Comparison of ENCODE assay signal across 9 mouse cellular contexts in the genomic region with DNA sequence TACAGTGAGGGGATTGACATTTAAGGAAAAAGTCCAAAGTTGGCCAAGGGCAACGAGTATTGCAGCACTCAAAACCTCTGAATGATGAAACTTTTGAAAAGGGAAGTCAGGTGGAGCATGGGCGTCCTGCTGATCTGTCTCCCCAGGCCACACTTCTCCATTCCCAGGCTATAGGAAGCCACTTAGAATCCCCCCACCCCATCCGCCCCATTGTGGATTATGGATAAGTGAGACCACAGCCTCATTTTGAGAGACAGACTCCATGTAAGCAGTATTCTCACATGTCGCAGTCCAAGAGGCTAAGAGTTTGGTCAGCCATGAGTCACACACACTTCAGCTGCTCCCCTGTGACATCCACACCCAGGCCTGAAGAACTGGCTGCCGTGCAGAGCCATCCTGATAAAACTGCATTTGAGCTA. TPM values are rescaled to one million over a fixed set of nuclear protein-coding genes. Genes with fewer than 3 reads are reported as not detected.
A peak's percentile ranks its signal among the peaks of the same experiment; 100 is the strongest.
DNase-seq lines count a peak whose midpoint lies in the region; ATAC-seq and TF ChIP-seq lines count a peak whose summit lies in the region.
"Had no signal": no experiment of that assay in that cellular context is flagged by ENCODE, and none has a peak within 500 bp of the region (broad histone marks: within the 10 kb centered on the region; RNA-seq: fewer than 3 reads in every experiment).

No protein-coding gene starts in this region.

- no peaks in the 10 kb centered on the region for H3K27me3 ChIP-seq in spleen, adult 2 months (ENCODE audit: control insufficient read depth, insufficient read depth, low read length)

- H3K36me3 ChIP-seq in spleen, adult 2 months (ENCODE audit: control insufficient read depth, insufficient read depth, low read length), result no peaks in the 10 kb centered on the region

- H3K4me1 ChIP-seq in spleen, adult 2 months (ENCODE audit: control insufficient read depth, insufficient read depth, insufficient read length), result peaks cover 2% of the 10 kb centered on the region; the same call in 1 of the 2 replicates
- H3K4me1 ChIP-seq in lung, adult 2 months (ENCODE audit: control insufficient read depth, insufficient read depth, low read length), result peaks cover 4% of the 10 kb centered on the region; the same call in 1 of the 2 replicates

- 45% methylated on average over 5 of the region's 5 CpGs for WGBS in spleen, adult 2 months
- 59% methylated on average over 5 of the region's 5 CpGs for WGBS in lung, adult 2 months

- peak; percentile 80 for ATAC-seq in common myeloid progenitor, adult 5-6 weeks (replicated peaks; ENCODE audit: low read depth, poor library complexity, severe bottlenecking)

- H3K4me3 ChIP-seq in spleen, adult 2 months (ENCODE audit: extremely low read depth, insufficient read depth, insufficient read length), result no peak overlapping the region
- H3K4me3 ChIP-seq in lung, adult 2 months (replicated peaks; ENCODE audit: extremely low read depth, low read depth, low read length), result no peak overlapping the region
- H3K4me3 ChIP-seq: left cerebral cortex, adult 2 months had no signal

- no peak for TF ChIP-seq POLR2A in spleen, adult 2 months (IDR thresholded peaks at IDR 0.05; ENCODE audit: low read depth, low read length)
- no peak for TF ChIP-seq POLR2A in lung, adult 2 months (IDR thresholded peaks at IDR 0.05; ENCODE audit: borderline replicate concordance, extremely low read depth, low read depth, low read length)

- DNase-seq in spleen, adult 2 months (ENCODE audit: low read depth in 1 of 2, low spot score in 2 of 2), result no peak
- DNase-seq in spleen, postnatal 10 days (ENCODE audit: low spot score in 2 of 2), result no peak
- peak; percentile 31 for DNase-seq in lung, adult 2 months
- peak; percentile 19 for DNase-seq in urinary bladder, postnatal 25 days (ENCODE audit: low spot score)
- no peak for DNase-seq in right cerebral cortex, postnatal 14 days
- DNase-seq in thymus, postnatal 0 days (ENCODE audit: low spot score), result no peak
- no peak for DNase-seq in cerebellum, postnatal 10 days

- TF ChIP-seq CTCF in spleen, adult 2 months (IDR thresholded peaks at IDR 0.05; ENCODE audit: extremely low read depth, insufficient read depth, insufficient read length, insufficient replicate concordance), result no peak
- no peak for TF ChIP-seq CTCF in lung, adult 2 months (IDR thresholded peaks at IDR 0.05; ENCODE audit: insufficient read depth, low read length)

- peak overlapping the region; percentile 19 for H3K27ac ChIP-seq in spleen, adult 2 months (ENCODE audit: insufficient read depth, low read length)
- H3K27ac ChIP-seq: left cerebral cortex, adult 2 months had no signal

RNA-seq across cellular contexts. Expression of a gene that starts 26.8 kb away (rescaled TPM):
- polyA plus RNA-seq in spleen, adult 2 months (2012; rRNA removed), result 20.0 and 23.9 TPM in 2 replicates
- 78.6 and 81.7 TPM in 2 replicates for total RNA-seq in common myeloid progenitor, adult 5-6 weeks (2017)
- polyA plus RNA-seq in lung, adult 2 months (2012; rRNA removed), result 64.7 and 76.3 TPM in 2 replicates
- 56.6 and 57.3 TPM in 2 replicates for polyA plus RNA-seq in thymus, postnatal 0 days (2015; fragmentation: Nextera tagmentation; extraction: Ambion mirVana)

Comparison
In these comparisons a context has a peak if more than half of its experiments do, and no peak if none do; other contexts are left out.
1. DNase-seq: peak in lung, adult 2 months (single experiment) and urinary bladder, postnatal 25 days (single experiment); none in spleen, adult 2 months (0 of 2), spleen, postnatal 10 days (0 of 2), right cerebral cortex, postnatal 14 days (single experiment), thymus, postnatal 0 days (single experiment) and cerebellum, postnatal 10 days (0 of 2).